Mouse (Mus musculus): ENCODE data around the gene Eif4e3.
A peak's percentile ranks its signal among the peaks of the same experiment; 100 is the strongest.

Eif4e3 gene

DNA sequence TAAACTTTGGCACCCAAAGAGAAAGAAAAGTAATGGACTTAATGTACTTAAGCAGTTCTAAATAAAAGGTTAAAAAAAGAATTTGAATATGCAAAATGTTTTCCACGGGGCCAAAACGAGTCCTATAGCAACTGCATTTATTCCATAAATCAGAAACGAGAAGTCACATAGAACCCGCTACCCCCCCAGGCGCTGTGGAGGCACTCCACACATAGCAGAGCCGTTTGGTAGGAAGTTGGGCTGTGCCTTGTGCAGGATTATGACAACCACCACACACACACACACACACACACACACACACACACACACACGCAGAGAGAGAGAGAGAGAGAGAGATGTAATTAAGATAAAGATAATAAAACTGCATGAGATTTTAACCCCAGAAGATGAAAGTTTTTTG is 46.1 kb downstream of the Eif4e3 start:
- DNase-seq = no peak

DNA sequence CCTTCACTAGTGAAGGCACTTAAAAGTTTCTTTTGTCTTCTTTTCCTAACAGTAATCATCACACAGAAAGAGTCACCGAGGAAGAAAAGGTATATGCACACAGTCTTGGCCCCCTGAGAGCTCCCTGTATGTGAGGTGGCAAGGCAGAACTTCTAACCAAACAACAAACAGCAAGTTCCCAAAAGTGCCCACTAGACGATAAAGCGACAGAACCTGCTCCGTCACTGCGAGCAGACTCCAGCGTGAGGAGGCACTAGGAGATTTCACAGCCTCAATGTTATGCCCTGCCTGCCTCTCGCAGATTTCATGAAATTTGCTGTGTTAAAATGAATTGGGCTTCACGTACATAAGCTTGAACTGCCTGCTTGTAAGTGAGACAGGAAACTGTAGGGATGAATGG is 46.6 kb downstream of the Eif4e3 start:
- DNase-seq = no peak

DNA sequence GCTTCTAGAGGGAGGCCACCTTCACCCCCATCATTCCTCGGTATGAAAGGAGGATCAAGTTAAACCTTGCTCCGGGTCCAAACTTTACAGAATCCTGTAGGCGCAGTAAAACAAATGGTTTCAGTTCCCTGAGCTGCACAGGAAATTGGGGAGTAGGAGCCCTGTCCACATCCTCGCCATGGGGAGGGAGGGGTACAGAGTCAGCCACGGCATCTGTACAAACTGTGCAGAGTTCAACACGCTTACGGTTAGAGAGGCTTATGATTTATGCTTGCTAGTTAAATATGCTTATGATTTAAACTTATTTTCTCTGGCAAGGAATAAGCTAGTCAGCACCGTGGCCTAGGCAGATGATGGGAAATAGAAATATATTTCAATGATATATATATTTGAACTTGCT is 47.1 kb downstream of the Eif4e3 start:
- no peak for DNase-seq

DNA sequence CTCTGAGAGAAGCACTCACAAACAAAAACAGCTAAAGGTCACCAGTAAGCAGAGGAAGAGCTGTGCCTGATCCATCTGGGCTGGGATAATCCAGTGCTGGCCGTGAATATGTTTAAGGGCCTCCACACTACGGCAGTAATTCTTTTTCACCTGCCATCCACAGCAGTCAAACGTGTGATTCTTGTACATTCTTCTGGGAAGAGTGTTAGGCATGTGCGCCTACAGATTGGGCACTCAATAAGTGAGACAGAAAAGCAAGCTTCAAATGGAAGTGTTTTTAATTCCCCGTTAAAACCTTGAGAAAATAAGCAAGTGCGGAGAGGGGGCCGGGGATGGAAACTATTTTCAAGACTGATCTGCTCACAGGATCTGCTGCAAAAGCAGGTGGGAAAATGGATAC is 48.7 kb downstream of the Eif4e3 start:
- DNase-seq = no peak

DNA sequence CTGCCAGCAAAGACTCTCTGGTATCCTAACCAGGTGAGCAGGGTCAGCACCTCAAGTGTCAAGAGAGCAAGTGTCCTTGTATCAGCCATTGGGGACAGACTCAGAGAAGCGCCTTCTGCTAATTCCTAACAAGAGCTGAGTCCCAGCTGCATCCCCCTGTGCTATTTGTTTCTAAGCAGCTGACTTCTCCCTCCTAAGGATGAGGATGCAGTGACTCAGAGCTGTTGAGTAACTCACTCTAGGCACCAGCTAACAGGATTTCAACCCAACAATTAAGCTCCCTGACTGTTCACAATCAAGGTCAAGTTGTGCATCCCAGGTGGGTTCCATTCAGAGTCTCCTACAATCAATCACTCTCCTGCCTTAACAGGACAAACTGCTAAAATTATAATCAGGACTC is 49.2 kb downstream of the Eif4e3 start:
- DNase-seq = no peak

DNA sequence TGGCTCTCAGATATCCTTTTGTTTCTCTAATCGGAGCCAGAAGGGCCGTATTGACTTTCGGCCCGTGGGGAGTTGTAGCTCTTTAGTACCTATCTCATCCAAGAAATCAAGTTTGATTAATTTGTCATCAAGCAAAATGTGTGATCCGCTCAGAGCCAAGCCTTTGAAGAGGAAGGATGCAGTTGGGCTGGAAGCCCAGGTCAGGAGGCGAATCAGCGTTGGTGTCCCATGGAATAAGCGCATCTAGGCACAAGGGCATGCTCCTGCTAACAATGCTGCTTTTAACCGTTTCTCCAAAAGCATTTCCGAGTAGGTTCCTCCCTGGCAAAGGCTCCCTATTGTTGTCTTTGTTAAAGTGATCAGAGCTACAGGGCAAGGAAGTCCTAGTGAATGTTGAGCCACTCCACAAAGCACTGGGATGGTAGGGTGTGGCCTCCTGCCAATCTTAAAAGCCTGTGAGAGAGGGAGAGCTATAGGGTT is 51.3 kb downstream of the Eif4e3 start:
- no peak for DNase-seq

DNA sequence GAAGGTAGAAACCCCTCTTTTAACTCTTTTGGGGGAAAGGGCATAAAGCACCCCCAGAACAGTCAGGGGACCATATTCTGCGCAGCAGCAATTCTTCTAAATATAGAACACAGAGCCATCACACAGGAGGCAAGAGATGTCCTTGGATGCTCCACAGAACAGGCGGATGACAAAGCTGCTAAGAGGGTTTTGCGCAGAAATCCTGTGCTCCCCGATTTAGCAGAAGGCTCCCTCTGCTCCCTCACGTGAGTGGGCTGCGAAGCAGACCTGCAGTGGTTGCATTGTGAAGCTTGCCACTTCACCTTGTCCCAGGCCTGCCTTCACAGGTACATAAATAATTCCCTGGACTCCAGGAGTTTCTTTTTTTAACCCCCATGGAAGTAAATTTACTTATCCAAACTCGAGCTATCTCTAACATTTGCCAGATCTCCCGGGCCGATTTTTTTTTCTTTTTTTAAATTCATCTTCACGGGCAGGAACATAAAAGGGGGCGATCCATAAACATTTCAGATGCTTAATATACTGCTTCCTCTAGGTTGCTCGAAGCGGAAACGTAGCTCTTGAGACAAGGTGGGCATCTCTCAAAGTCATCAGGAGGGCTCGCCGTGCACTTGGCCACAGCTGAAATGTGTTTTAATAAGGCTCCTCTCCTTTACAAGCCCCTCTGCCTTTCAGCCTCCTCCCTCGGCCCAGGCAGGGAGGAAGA is 51.9 kb downstream of the Eif4e3 start:
- no peak for DNase-seq

DNA sequence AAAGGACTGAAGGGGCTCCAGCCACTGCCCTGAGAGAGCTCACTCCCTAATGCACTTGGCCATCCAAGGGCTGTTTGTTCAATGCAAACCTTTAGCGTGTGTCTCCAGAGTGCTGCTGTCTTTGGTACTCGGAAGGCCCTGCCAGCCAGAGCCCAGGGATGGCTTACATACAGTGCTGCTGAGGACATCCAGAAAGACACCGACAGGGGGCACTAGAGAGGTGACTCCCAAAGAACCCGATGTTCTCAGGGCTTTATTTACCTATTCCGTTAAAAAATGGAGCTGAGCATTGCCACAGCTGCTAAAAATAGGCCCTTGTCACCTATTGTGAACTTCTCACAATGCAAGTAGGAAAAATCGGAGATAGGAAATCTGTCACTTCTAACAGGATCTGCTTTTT is 54.7 kb downstream of the Eif4e3 start:
- peak; percentile 30 for DNase-seq

DNA sequence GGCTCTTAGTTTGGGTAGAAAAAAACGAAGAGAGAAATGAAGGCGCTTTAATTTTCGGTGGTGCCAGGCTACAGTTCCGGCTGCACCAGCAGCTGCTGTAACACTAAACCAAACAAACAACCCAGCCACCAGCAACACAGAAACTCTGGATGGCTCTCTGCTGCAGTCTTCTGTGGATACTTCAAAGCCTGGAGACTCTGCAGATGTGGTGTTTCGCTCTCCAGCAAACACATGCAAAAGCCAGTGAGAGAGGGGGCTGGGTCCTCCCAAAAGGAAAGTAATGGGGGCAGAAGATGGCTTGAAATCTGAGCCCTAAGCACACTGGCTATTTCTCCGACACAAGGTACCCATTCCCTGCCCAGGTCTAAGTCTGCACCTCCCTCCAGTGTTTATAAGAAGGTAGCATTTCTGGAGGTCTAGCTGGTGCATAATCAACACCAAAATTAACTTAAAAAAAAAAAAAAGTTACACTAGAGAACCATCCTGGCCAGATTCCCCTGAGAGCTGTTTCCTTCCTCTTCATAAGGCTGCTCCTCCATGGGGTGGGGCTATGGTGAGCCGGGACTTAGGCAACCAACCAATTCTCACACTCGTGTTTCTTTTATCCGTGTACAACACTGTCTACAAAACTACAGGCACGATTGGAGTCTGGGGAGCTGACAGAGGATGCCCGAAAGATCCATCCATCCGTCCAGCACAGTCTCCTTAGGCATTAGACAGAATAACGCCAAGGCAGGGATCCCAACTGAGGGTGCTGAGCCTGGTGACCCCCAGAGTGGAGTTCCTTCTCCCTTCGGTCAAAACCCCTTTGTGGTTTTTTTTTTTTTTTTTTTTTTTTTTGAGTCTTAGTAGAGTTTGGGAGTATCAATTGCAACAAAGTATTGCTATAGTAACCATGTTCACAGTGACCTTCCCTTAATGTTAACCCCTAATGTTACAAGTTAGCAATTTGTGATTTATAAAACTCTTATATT is 55.8 kb downstream of the Eif4e3 start:
- DNase-seq = no peak

DNA sequence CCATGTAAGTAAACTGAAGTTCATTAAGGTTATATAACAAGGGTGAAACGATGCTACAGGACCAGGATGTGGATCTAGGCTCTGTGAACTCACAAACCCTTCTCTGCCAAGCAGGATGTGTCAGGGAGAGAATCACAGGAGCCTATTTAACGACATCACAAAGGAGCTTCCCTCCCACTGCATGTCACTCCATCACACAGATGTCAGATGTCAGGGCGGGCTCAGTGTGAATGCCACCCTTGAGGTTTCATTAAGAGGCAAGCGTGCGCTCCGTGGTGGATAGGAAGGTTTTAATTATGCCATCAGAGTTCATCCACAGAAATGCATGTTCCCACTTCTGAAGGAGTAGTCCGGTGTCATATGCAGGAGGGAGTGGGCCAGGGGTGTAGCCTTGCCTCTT is 60.5 kb downstream of the Eif4e3 start:
- no peak for DNase-seq

DNA sequence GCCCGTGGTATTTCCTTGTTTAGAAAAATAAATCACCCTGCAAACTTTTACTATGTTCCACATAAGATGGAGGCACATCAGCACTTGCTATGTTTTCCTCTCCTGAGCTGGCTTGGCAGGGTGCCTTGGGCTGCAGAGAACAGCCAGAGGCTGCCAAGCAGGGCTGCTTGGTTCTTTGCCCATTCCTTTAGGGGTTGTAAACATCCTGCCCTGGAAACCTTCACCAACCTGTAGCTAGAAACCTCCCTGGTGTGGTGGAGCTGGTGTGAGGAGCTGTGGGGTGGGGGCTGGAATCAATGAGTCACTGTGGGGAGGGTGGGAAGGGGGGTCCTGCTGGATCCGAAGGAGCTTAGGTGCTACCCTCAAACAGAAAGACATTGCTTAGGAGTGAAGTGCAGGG is 61.8 kb downstream of the Eif4e3 start:
- DNase-seq = peak; percentile 43

DNA sequence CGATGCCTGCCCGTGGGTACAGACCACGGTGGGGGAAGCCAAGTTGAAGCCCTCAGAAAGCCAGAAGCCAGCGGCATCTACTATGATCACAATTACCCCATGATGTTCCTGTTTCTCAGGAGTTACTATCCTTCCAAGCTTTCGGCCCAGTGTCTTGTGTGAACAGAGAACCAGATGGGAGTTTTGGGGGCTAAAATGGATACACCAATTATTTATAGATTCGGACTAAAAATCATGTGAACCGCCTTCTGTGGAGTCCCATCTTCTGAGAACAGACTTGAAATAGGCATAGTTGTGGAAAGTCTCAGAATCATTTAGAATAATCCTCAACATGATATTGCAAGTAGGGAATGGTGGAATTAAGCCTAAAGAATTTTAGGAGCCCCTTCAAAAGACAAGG is 64.1 kb downstream of the Eif4e3 start:
- no peak for DNase-seq

DNA sequence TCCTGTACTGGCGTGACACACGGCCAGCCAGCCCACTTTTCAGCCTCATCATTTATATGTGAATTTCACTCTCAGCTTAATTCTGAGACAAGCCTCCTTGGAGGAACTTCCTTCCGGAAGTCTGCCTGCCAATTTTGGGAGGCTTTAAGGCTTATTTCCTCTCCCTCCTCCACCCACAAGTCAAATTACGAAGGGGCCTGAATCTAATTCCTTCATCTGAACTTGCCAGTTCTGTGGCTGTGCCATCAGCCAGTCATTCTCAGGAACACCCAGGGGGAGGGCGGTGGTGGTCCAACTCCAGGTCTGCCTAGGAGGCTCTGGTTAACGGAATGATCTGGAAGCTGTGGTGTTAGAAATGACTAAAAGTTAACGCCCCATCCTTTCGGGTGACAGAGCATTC is 65.7 kb downstream of the Eif4e3 start:
- no peak for DNase-seq

DNA sequence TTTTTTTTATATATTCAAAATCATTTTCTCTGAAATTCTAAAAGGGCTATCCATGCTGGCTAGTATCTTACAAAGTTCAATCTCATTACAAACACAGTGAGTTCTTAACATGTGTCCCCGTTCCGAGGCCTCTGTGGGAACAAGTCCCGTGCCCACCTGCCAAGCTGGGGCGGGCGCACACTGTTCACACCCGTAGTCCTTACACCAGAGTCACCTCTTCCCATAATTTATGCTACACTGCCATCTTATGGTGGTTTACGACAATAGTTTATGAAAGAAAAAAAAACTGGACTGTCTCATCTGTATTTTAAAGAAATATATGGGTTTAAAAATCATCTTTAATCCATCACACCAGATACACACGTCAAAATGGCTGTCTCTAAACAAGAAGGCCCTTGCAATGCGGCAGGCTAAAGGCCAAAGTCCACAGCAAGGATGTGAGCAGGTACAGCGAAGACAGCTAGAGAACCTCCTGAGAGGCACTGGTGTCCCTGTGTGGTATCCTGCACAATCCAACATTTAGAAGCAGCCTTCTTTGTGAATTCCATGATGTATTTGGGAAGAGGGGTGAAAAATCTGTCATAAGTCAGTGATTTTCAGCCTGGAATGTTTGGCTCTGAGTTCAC is 66.3 kb downstream of the Eif4e3 start:
- DNase-seq = peak; percentile 62

DNA sequence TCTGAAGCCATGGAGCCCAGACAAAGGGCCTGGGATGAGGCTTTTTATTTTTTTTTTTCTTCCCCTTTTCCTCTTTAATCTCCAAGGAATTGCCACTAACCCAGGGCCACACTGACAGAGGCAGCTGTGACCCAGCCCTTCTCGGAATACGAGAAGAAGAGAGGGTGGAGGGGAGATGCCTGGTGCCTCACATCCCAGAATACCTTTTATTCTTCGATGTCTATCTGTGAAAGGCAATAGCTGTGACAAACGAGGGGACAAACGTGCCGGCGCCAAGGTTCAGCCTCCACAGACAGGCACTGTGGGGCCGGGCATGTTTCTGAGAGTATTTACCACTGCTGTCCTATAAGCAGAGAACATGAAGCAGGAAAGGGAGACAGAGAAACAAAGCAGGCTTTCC is 66.9 kb downstream of the Eif4e3 start:
- no peak for DNase-seq

DNA sequence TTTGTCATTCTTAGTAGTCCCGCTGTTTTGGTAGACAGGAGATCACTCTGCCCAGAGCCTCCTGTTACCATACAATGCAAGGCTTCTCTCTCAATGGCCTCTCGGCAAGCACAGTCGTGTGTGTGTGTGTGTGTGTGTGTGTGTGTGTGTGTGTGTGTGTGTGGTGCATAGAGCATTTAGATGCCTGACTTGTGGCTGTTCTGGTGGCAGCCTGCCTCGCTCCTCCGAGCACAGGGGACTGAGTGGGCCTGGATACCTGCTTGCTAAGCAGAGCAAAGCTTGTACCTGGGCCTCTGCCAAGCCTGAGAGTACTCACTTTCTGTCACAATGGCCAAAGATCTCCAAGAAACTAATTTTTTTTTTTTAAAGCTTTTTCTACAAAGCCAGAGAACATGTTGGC is 67.3 kb downstream of the Eif4e3 start:
- peak; percentile 53 for DNase-seq

DNA sequence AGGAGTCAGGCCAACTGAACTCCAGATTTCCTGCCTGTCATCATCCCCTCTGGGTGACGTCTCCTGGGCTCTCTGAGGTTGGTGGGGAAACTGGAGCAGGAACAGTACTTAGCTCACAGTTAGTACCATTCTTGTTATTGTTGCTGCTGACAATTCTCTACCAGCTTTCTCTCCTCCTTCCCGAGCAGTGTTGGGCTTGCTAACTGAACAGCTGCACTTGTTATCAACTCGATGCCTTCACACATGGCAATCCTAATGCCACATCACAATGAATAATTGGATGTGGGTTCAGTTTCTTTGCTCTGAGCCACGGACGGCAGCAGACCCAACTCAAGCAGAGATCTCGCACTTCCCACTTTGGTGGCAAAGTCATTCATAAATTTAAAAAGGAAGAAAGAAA is 89.5 kb downstream of the Eif4e3 start:
- DNase-seq = no peak

DNA sequence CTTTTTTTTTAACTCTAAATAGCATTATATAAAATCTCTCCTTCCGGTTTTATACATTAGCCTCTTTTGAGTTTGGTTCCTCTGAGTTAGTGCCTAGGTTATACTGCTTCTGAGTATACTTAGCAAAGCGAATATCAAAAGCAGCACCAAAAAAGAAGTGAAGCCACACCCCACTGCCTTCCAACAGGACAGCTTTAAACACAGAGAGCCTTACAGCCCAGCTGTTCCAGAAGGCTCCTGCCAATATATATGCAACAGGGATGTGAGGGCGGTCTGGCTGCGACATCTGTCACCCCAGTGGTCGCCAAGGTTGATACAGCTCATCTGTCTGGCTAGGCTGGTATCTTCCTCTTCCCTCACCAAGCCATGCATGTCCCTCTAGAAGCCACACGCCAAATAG is 90.9 kb downstream of the Eif4e3 start:
- no peak for DNase-seq

All from right cerebral cortex, postnatal 4 days (tissue).